Mouse (Mus musculus) cerebellum, adult (tissue): ENCODE results near the gene Spx.

Source experiments
- ATAC-seq: cut with Nextera tagmentation; 2 replicates; pipeline ENCODE4 v1.9.2; 2017; ENCODE audit warnings: mild to moderate bottlenecking, moderate library complexity, mixed read lengths; ENCODE audit not compliant: insufficient number of reproducible peaks, low FRiP score, low TSS enrichment

The Spx gene

GRCm38 (mm10) chr6:142414597-142414996 is 1.4 kb downstream of the Spx start:
- no peak for ATAC-seq

GRCm38 (mm10) chr6:142424976-142425375 is 11.7 kb downstream of the Spx start:
- ATAC-seq = no peak

- no peak for ATAC-seq
These were observed 15.8 kb downstream of the Spx start for GRCm38 (mm10) chr6:142429072-142429471.

GRCm38 (mm10) chr6:142451381-142451780 is 38.1 kb downstream of the Spx start:
- ATAC-seq = no peak

GRCm38 (mm10) chr6:142453311-142453710 is 40.1 kb downstream of the Spx start:
- ATAC-seq = no peak

GRCm38 (mm10) chr6:142455314-142455996 is 42.2 kb downstream of the Spx start:
- no peak; the same call in 1 of the 2 replicates for ATAC-seq

GRCm38 (mm10) chr6:142458010-142458409 is 44.8 kb downstream of the Spx start:
- no peak for ATAC-seq

GRCm38 (mm10) chr6:142459017-142459678 is 45.9 kb downstream of the Spx start:
- ATAC-seq = no peak

- no peak for ATAC-seq
These were observed 49.0 kb downstream of the Spx start for GRCm38 (mm10) chr6:142462194-142462593.
